Mouse (Mus musculus) testis, adult 2 months (tissue): ENCODE data around the gene Stk10. TPM values are rescaled to one million over a fixed set of nuclear protein-coding genes. Genes with fewer than 3 reads are reported as not detected.

Experiments
- H3K27ac ChIP-seq: fragments of 200-500 bp; 2 replicates; pipeline ENCODE4 v1.5.1; 2012; ENCODE audit warnings: low read depth, low read length; ENCODE audit not compliant: control insufficient read depth, insufficient read depth
- H3K27me3 ChIP-seq: fragments of 200-500 bp; 2 replicates; pipeline ENCODE4 v1.6.1; 2012; ENCODE audit warnings: mild to moderate bottlenecking, low read length, moderate library complexity; ENCODE audit not compliant: control insufficient read depth, insufficient read depth
- H3K36me3 ChIP-seq: fragments of 200-500 bp; 2 replicates; pipeline ENCODE4 v1.6.1; 2012; ENCODE audit warnings: mild to moderate bottlenecking, low read length; ENCODE audit not compliant: control insufficient read depth, insufficient read depth
- H3K4me1 ChIP-seq: fragments of 200-500 bp; 2 replicates; pipeline ENCODE4 v1.6.1; 2012; ENCODE audit warnings: low read length; ENCODE audit not compliant: control insufficient read depth, insufficient read depth
- H3K4me3 ChIP-seq: fragments of 200-500 bp; 2 replicates; pipeline ENCODE4 v1.5.1; 2012; ENCODE audit warnings: low read depth, mild to moderate bottlenecking, low read length, moderate library complexity, mixed read lengths; ENCODE audit not compliant: control insufficient read depth
- CTCF ChIP-seq: fragments of 200-500 bp; IDR thresholded peaks from 2 replicates; pipeline ENCODE4 v1.5.1; 2012; ENCODE audit warnings: low read depth, mild to moderate bottlenecking, inconsistent platforms, low read length, moderate library complexity; ENCODE audit not compliant: control insufficient read depth, insufficient read depth, insufficient replicate concordance
- POLR2A ChIP-seq: fragments of 200-500 bp; IDR thresholded peaks from 2 replicates; pipeline ENCODE4 v1.6.1; 2012; ENCODE audit warnings: low read depth, mild to moderate bottlenecking, inconsistent platforms, low read length, moderate library complexity; ENCODE audit not compliant: control insufficient read depth
- polyA plus RNA-seq: library from polyadenylated mRNA; depleted of rRNA; stranded (reverse); fragments of >200 nt; gene quantifications from 2 replicates; pipeline ENCODE4 v1.2.3, GENCODE M21; 2012

The Stk10 gene
- polyA plus RNA-seq, 1 experiment = 38.3 TPM

GRCm38 (mm10) chr11:32565088-32565487, 32.0 kb downstream of the Stk10 start:
- TF ChIP-seq POLR2A = no peak
- TF ChIP-seq CTCF = no peak
- Histone ChIP-seq H3K36me3 (no peaks in the 10 kb centered on the region), H3K27me3 (no peaks in the 10 kb centered on the region), H3K4me3 (no peak overlapping the region), H3K4me1 (peaks cover 4% of the 10 kb centered on the region), H3K27ac (no peak overlapping the region)

DNA sequence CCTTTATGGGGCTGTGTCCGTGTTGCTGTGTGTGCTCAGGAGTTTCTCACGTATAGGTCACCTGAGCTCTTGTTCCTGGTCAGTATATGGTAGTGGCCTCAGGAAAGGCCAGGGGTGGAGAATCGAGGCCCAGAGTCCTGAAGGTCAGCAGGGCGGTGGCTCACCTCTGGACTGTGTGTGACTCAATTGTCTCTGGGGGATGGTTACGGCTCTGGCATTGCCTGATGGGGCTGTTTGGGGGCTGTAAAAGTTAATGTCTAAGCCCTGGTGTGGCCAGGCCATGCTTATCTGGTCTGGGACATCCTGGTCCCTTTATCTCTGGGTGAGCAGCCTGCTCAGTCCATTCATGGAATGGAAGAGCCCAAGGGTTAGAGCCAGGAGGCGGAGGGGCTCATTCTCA, 33.1 kb downstream of the Stk10 start:
- Histone ChIP-seq H3K36me3 (no peaks in the 10 kb centered on the region), H3K4me3 (no peak overlapping the region), H3K4me1 (peaks cover 4% of the 10 kb centered on the region), H3K27me3 (no peaks in the 10 kb centered on the region), H3K27ac (no peak overlapping the region)
- no peak for TF ChIP-seq POLR2A
- TF ChIP-seq CTCF = no peak

- Histone ChIP-seq H3K27me3 (no peaks in the 10 kb centered on the region), H3K4me1 (no peaks in the 10 kb centered on the region; the same call in 1 of the 2 replicates), H3K4me3 (no peak overlapping the region), H3K27ac (no peak overlapping the region), H3K36me3 (no peaks in the 10 kb centered on the region)
- TF ChIP-seq CTCF = no peak
- TF ChIP-seq POLR2A = no peak
Observed at GRCm38 (mm10) chr11:32567000-32567855, 34.1 kb downstream of the Stk10 start.

DNA sequence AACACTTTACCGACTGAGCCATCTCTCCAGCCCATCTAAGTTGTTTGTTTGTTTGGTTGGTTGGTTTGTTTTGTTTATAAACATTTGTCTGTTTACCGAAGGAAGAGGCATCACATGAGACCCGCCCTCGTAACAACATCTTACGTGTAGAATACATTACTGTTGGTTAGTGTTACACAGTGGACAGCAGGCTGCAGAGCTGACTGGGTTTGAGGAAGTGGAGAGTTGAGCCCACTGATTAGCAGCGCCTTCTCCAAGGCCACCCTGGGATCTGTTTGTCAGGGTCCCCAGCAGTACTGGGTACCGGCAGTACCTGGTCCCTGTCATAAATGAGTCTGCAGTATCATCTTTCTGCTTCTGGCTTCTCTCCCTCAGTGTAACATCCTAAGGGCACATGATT, 35.0 kb downstream of the Stk10 start:
- Histone ChIP-seq H3K4me1 (no peaks in the 10 kb centered on the region), H3K4me3 (no peak overlapping the region), H3K27ac (no peak overlapping the region), H3K27me3 (no peaks in the 10 kb centered on the region), H3K36me3 (no peaks in the 10 kb centered on the region)
- no peak for TF ChIP-seq POLR2A
- TF ChIP-seq CTCF = no peak

- Histone ChIP-seq H3K27me3 (no peaks in the 10 kb centered on the region), H3K27ac (no peak overlapping the region), H3K36me3 (no peaks in the 10 kb centered on the region), H3K4me1 (no peaks in the 10 kb centered on the region), H3K4me3 (no peak overlapping the region)
- no peak for TF ChIP-seq CTCF
- no peak for TF ChIP-seq POLR2A
Observed at GRCm38 (mm10) chr11:32568637-32569293, 35.7 kb downstream of the Stk10 start.

DNA sequence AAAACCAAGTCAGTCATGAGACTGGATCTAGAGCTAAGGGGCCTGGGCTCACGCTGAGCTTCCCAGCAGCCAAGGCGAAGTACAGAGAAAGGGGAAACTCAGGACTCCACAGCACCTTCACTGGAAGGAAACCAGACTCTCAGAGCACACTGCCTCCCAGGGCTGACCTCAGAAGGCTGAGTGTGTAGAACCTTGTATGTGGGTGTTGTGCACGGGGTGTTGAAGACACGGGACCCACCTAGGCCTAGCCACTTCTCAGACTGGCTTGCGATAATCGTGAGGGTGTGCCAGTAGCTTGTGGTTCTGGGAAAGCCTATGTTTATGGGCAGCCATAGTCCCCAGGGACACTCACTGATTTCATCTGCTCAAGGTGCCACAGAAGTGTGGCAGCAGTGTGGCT, 38.0 kb downstream of the Stk10 start:
- no peaks in the 10 kb centered on the region for H3K27me3 ChIP-seq
- H3K36me3 ChIP-seq = no peaks in the 10 kb centered on the region
- TF ChIP-seq CTCF (no peak), POLR2A (no peak)
- H3K27ac ChIP-seq = no peak overlapping the region
- H3K4me3 ChIP-seq = no peak overlapping the region
- H3K4me1 ChIP-seq = no peaks in the 10 kb centered on the region

- H3K4me3 ChIP-seq = no peak overlapping the region
- no peaks in the 10 kb centered on the region for H3K27me3 ChIP-seq
- no peak overlapping the region for H3K27ac ChIP-seq
- no peaks in the 10 kb centered on the region for H3K36me3 ChIP-seq
- no peaks in the 10 kb centered on the region for H3K4me1 ChIP-seq
- no peak for TF ChIP-seq POLR2A
- TF ChIP-seq CTCF = no peak
Observed at GRCm38 (mm10) chr11:32573669-32574068, 40.6 kb downstream of the Stk10 start.
